Mouse (Mus musculus) limb, embryonic 14.5 days (tissue): ENCODE results near the gene Sergef. TPM values are rescaled to one million over a fixed set of nuclear protein-coding genes. Genes with fewer than 3 reads are reported as not detected.
A peak's percentile ranks its signal among the peaks of the same experiment; 100 is the strongest.

Experiments
- ATAC-seq: fragments of 200-750 bp; cut with Nextera tagmentation; 2 replicates; pipeline ENCODE4 v1.8.0; 2017; ENCODE audit warnings: low read depth, moderate number of reproducible peaks, moderate TSS enrichment; ENCODE audit not compliant: low FRiP score
- DNase-seq: peaks from one replicate; pipeline ENCODE4 v3.0.0-alpha.2; 2015; ENCODE audit warnings: low spot score
- H3K27ac ChIP-seq: fragments of 300-500 bp; sonication (generic); replicated peaks from 2 replicates; pipeline ENCODE4 v1.5.1; 2014; ENCODE audit warnings: low read depth, mild to moderate bottlenecking, low read length, moderate library complexity, mixed read lengths
- H3K27me3 ChIP-seq: fragments of 300-500 bp; sonication (generic); 2 replicates; pipeline ENCODE4 v1.6.1; 2014; ENCODE audit warnings: low read length, mixed read lengths; ENCODE audit not compliant: control insufficient read depth, insufficient read depth
- H3K36me3 ChIP-seq: fragments of 300-500 bp; sonication (generic); 2 replicates; pipeline ENCODE4 v1.6.1; 2014; ENCODE audit warnings: mild to moderate bottlenecking, low read length, moderate library complexity, mixed read lengths; ENCODE audit not compliant: control insufficient read depth, insufficient read depth
- H3K4me1 ChIP-seq: fragments of 300-500 bp; sonication (generic); 2 replicates; pipeline ENCODE4 v1.6.1; 2014; ENCODE audit warnings: antibody characterized with exemption, low read length, mixed read lengths; ENCODE audit not compliant: control insufficient read depth, insufficient read depth
- H3K4me2 ChIP-seq: fragments of 300-500 bp; sonication (generic); replicated peaks from 2 replicates; pipeline ENCODE4 v1.6.1; 2014; ENCODE audit warnings: low read depth, mild to moderate bottlenecking, low read length, moderate library complexity; ENCODE audit not compliant: severe bottlenecking
- H3K4me3 ChIP-seq: fragments of 300-500 bp; sonication (generic); replicated peaks from 2 replicates; pipeline ENCODE4 v1.5.1; 2014; ENCODE audit warnings: low read length
- H3K9ac ChIP-seq: fragments of 300-500 bp; sonication (generic); 2 replicates; pipeline ENCODE4 v1.6.1; 2014; ENCODE audit warnings: mild to moderate bottlenecking, low read depth, low read length, moderate library complexity; ENCODE audit not compliant: severe bottlenecking
- H3K9me3 ChIP-seq: fragments of 300-500 bp; sonication (generic); 2 replicates; pipeline ENCODE4 v1.6.1; 2016; ENCODE audit warnings: low read length; ENCODE audit not compliant: control insufficient read depth
- POLR2A ChIP-seq: fragments of 200-500 bp; IDR thresholded peaks from 2 replicates; pipeline ENCODE4 v1.8.0; 2012; ENCODE audit warnings: inconsistent platforms, mild to moderate bottlenecking, moderate library complexity, borderline replicate concordance; ENCODE audit not compliant: insufficient read depth, insufficient read length; ENCODE audit errors: extremely low read depth
- WGBS: fragments of 180-500 bp; shearing (Covaris S2); extraction: QIAGEN DNeasy Blood & Tissue Kit; methylation state at CpG from one replicate; pipeline ENCODE4 v1.1.7; 2014; 5-methylcytosine and 5-hydroxymethylcytosine counted together
- polyA plus RNA-seq, 2 experiments: library from polyadenylated mRNA; depleted of rRNA in 1 of 2; stranded (reverse) in 1 of 2; unstranded in 1 of 2; fragments of >200 nt; fragmentation: Nextera tagmentation in 1 of 2; extraction: Ambion mirVana in 1 of 2; gene quantifications; 2 replicates each; pipeline versions ENCODE4 v1.2.1 to v1.2.3; 2012 to 2014

Sergef gene
- polyA plus RNA-seq, 2 experiments, result 12.2 to 12.8 TPM

GRCm38 (mm10) chr7:46603051-46603450 is 36.6 kb downstream of the Sergef start:
- H3K36me3 ChIP-seq, result no peaks in the 10 kb centered on the region
- no peak for TF ChIP-seq POLR2A
- WGBS, result 90% methylated on average over 7 of the region's 7 CpGs
- no peak overlapping the region for H3K4me2 ChIP-seq
- H3K27me3 ChIP-seq, result no peaks in the 10 kb centered on the region
- no peaks in the 10 kb centered on the region for H3K9me3 ChIP-seq
- H3K4me1 ChIP-seq, result peaks cover 2% of the 10 kb centered on the region; the same call in 1 of the 2 replicates
- H3K27ac ChIP-seq, result no peak overlapping the region
- no peak overlapping the region for H3K9ac ChIP-seq
- DNase-seq, result no peak
- no peak overlapping the region for H3K4me3 ChIP-seq
- ATAC-seq, result no peak

- Histone ChIP-seq H3K9ac (no peak overlapping the region), H3K9me3 (no peaks in the 10 kb centered on the region), H3K36me3 (no peaks in the 10 kb centered on the region), H3K27me3 (no peaks in the 10 kb centered on the region), H3K4me3 (no peak overlapping the region), H3K27ac (no peak overlapping the region), H3K4me2 (no peak overlapping the region), H3K4me1 (peaks cover 2% of the 10 kb centered on the region; the same call in 1 of the 2 replicates)
- no peak for TF ChIP-seq POLR2A
- peak; percentile 39 for DNase-seq
- peak; percentile 62; the same call in 1 of the 2 replicates for ATAC-seq
- WGBS, result 56% methylated on average over 4 of the region's 4 CpGs
These were observed 37.5 kb downstream of the Sergef start for GRCm38 (mm10) chr7:46602079-46602478.

GRCm38 (mm10) chr7:46601097-46601496 is 38.5 kb downstream of the Sergef start:
- H3K4me1 ChIP-seq, result peaks cover 2% of the 10 kb centered on the region; the same call in 1 of the 2 replicates
- DNase-seq, result no peak

GRCm38 (mm10) chr7:46597006-46597405 is 42.6 kb downstream of the Sergef start:
- ATAC-seq, result no peak
- no peak overlapping the region for H3K27ac ChIP-seq
- H3K4me3 ChIP-seq, result no peak overlapping the region
- no peak for TF ChIP-seq POLR2A
- no peak for DNase-seq
- no peaks in the 10 kb centered on the region for H3K36me3 ChIP-seq
- H3K9me3 ChIP-seq, result no peaks in the 10 kb centered on the region
- no peaks in the 10 kb centered on the region for H3K27me3 ChIP-seq
- no peak overlapping the region for H3K9ac ChIP-seq
- H3K4me1 ChIP-seq, result peaks cover under 1% of the 10 kb centered on the region; the same call in 1 of the 2 replicates
- H3K4me2 ChIP-seq, result no peak overlapping the region
- WGBS, result 96% methylated on average over 2 of the region's 2 CpGs

More at GRCm38 (mm10) chr7:46601097-46601496, 38.5 kb downstream of the Sergef start:
- WGBS, result 48% methylated on average over 5 of the region's 5 CpGs
- Histone ChIP-seq H3K4me3 (no peak overlapping the region), H3K4me2 (no peak overlapping the region), H3K9me3 (no peaks in the 10 kb centered on the region), H3K9ac (no peak overlapping the region), H3K36me3 (no peaks in the 10 kb centered on the region), H3K27ac (no peak overlapping the region), H3K27me3 (no peaks in the 10 kb centered on the region)
- no peak for ATAC-seq
- no peak for TF ChIP-seq POLR2A

- no peaks in the 10 kb centered on the region for H3K27me3 ChIP-seq
- no peak overlapping the region for H3K27ac ChIP-seq
- no peak overlapping the region for H3K4me3 ChIP-seq
- ATAC-seq (no peak), DNase-seq (no peak)
- no peaks in the 10 kb centered on the region for H3K9me3 ChIP-seq
- WGBS, result 86% methylated on average over 7 of the region's 7 CpGs
- H3K9ac ChIP-seq, result no peak overlapping the region
- no peaks in the 10 kb centered on the region for H3K4me1 ChIP-seq
- no peak for TF ChIP-seq POLR2A
- no peaks in the 10 kb centered on the region for H3K36me3 ChIP-seq
- no peak overlapping the region for H3K4me2 ChIP-seq
These were observed 48.1 kb downstream of the Sergef start for GRCm38 (mm10) chr7:46591546-46591945.

GRCm38 (mm10) chr7:46589181-46589580 is 50.4 kb downstream of the Sergef start:
- H3K27ac ChIP-seq, result no peak overlapping the region
- no peaks in the 10 kb centered on the region for H3K9me3 ChIP-seq
- H3K36me3 ChIP-seq, result no peaks in the 10 kb centered on the region
- H3K4me1 ChIP-seq, result no peaks in the 10 kb centered on the region
- H3K4me2 ChIP-seq, result no peak overlapping the region
- ATAC-seq (no peak), DNase-seq (no peak)
- H3K9ac ChIP-seq, result no peak overlapping the region
- no peaks in the 10 kb centered on the region for H3K27me3 ChIP-seq
- no peak for TF ChIP-seq POLR2A
- WGBS, result 67% methylated on average over 12 of the region's 12 CpGs
- no peak overlapping the region for H3K4me3 ChIP-seq
